Mouse (Mus musculus): ENCODE results near the gene Fscn2.

DNA sequence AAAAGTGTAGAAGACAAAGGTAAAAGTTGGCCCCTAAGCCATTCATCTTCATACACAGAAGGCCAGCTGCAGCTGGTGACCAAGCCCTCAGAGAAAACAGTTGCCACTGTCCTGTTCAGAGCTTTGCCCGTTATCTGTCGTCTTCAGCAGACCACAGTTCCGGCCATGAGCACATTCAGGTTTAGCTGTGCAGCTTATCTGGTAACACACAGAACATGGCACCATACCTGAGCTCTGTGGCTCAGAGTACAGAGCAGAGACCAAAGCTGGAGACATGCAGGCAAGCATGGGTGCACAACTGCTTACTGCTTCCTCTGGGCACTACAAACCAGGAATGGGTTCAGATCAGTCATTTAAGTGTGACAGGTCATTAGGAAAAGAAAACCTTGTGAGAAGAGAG is 44.5 kb downstream of the Fscn2 start:
- TF ChIP-seq CTCF (IDR thresholded peaks at IDR 0.05) (no peak), POLR2A (IDR thresholded peaks at IDR 0.05; ENCODE audit: insufficient read depth, low read depth, low read length) (no peak), EP300 (IDR thresholded peaks at IDR 0.05; ENCODE audit: insufficient read depth, low read depth, low read length) (no peak)

All from heart, adult 2 months (tissue).